Mouse (Mus musculus) gastrocnemius, adult 18-20 months (tissue): Measurements from ENCODE around the gene Gzmk. TPM values are rescaled to one million over a fixed set of nuclear protein-coding genes. Genes with fewer than 3 reads are reported as not detected.
"Not testable (repeated sequence)": the region's sequence is repeated elsewhere in the genome, so short reads cannot be mapped to it uniquely, and the experiment has no call there.

Experiments
- DNase-seq: peaks from one replicate; pipeline ENCODE4 v3.0.0; 2021; ENCODE audit warnings: low spot score
- long read RNA-seq, 2 experiments: library from polyadenylated mRNA; stranded (forward); transcript quantifications; one replicate each; pipeline ENCODE4 v2.0.0; 2021
- total RNA-seq, 2 experiments: library from RNA; stranded (reverse); gene quantifications; 2 replicates each; pipeline ENCODE4 v1.2.3; 2021

Gene Gzmk
- not detected for total RNA-seq
- long read RNA-seq, experiment 1 = 0 reads
- long read RNA-seq, experiment 2 = 0 reads

DNA sequence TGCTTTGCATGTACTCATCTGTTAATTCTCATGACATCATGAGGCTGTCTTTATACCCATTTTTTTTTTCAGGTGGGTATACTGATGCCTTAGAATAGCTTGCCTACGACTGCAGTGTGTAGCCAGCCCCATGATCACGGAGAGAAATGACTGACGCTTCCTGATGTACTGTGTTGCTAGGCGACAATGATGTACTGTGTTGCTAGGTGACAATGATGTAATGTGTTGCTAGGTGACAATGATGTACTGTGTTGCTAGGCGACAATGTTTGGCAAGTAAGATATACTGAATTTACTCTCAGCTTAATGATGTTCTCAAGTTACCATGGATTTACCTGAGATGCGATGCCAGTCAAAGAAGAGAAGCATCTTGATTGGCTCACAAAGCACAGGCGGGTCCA is at the start of gene Gzmk:
Gene Gzmk, minus strand, starts transcription at position 98 of the 400 bp plus-strand sequence.
- no peak for DNase-seq

DNA sequence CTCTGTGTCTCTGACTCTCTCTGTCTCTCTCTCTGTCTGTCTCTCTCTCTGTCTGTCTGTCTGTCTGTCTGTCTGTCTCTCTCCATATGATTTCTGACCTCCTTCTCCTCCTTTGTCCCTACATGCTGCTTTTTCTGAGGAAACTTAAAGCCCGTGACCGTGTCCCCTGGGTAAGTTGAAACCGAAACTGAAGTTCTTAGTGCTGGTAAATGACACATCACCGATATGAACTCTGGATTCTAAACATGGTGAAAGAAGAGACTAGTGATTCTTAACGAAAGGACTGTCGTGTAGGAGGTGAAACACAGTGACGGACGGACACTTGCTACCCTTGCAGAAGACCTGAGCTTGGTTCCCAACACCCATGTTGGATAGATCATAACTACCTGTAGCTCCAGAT is 45.5 kb upstream of the Gzmk start:
- no peak for DNase-seq

DNA sequence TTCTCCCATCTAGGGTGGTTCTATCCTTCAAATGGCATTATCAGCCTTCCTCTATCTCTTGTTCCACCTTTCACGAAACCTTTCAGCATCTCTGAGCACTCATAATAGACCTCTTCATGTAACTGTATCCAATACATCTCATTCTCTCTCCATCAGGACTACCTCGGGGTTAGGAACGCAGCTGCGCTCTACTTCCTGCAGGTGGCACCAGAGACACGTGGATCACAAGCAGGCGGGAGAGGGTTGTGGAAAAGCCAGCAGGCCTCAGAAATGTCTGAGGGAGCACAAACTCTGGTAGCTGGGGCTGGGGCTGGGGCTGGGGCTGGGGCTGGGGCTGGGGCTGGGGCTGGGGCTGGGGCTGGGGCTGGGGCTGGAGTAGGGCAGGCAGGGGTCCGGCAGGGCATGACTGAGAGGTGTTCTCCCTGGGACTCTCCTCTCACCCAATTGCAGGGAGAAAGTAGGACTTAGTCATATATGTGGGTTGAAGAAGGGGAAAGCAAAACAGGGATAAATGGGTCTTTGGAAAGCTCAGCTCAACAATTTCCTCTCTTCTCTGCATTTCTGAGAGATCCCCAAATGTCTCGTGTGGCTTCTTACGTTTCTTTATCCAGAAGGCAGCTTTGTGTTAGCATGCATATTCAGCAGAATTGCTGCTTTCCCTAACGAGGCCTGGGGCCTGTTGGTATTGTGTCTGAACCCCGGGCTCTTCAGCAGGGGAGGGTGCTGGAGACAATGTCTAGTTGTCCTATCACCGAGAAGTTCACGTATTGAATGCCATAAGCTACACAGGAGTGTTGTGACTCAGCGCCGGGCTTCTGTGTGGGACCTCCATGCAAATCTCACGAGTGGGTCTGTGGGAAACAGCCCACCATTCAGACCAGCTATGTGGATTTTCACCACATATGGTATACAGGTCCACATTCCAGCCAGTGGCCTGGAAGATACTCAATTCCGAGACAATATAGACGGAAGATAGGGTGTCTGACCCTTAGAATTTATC is 44.4 kb upstream of the Gzmk start:
- DNase-seq = peak; percentile 83

- no peak for DNase-seq
Measured at GRCm38 (mm10) chr13:113267204-113267603, 41.5 kb upstream of the Gzmk start.

- DNase-seq = peak; percentile 74
Measured at GRCm38 (mm10) chr13:113266495-113266951, 40.8 kb upstream of the Gzmk start.

- DNase-seq = no peak
Measured at GRCm38 (mm10) chr13:113265257-113265656, 39.5 kb upstream of the Gzmk start.

GRCm38 (mm10) chr13:113262822-113263221 is 37.1 kb upstream of the Gzmk start:
- no peak for DNase-seq

- DNase-seq = no peak
Measured at GRCm38 (mm10) chr13:113259237-113259636, 33.5 kb upstream of the Gzmk start.

DNA sequence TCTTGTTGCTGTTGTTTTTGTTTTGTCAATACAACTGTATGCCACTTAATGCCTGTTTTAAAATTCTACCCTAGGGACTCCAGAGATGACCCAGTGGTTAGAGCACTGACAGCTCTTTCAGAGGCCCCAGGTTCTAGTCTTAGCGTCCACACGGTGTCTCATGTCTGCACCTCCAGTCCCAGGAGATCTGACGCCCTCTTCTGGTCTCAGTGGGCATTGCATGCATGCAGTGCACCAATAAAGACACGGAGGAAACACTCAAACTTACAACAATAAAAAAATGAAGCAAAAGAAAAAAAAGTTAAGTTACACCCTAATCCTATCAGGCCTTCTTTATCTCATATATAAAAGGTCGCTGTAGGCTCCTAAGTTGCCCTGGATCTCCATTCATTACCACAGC is 31.5 kb upstream of the Gzmk start:
- no peak for DNase-seq

GRCm38 (mm10) chr13:113256766-113257165 is 31.1 kb upstream of the Gzmk start:
- no peak for DNase-seq

GRCm38 (mm10) chr13:113252580-113252979 is 26.9 kb upstream of the Gzmk start:
- not testable (repeated sequence) for DNase-seq

GRCm38 (mm10) chr13:113245025-113245424 is 19.3 kb upstream of the Gzmk start:
- no peak for DNase-seq

GRCm38 (mm10) chr13:113242129-113242528 is 16.4 kb upstream of the Gzmk start:
- DNase-seq = no peak

DNA sequence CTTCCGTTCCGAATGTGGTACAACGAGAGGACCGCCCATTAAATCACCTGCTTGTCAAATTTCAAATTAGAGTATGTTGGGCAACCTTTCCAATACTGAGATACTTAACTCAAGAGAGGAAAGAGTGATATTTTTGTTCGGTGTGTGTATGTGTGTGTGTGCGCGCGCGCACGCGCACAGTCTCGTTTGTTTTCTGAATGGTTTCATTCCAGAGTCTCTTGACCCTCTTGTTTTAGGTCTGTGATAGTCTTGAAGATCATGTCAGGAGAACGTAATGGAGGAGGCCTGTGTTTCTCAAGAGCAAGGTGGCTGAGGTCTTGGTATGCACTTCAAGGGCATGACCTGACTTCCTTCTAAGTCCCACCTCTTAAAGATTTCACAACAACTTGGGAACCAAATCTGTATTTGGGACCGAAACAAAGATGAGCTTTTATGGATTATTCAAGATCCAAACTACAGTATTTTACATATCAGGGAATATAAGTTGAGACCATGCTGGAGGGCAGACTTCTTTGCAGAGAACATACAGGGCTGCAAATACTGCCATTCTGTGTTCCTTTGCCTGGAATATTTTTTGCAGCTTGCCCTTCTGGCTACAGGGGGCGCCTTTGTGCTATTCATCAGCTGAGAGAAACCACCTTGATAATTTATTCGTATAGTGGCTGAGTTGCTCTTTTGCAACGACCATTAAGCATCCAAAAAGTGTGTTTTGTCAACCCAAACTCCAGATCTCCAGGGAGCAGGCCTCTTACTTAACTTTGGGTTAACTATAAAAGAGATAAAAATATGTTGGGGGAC is 2.2 kb upstream of the Gzmk start:
- no peak for DNase-seq

- DNase-seq = no peak
Measured at GRCm38 (mm10) chr13:113227076-113227475, 1.4 kb upstream of the Gzmk start.

DNA sequence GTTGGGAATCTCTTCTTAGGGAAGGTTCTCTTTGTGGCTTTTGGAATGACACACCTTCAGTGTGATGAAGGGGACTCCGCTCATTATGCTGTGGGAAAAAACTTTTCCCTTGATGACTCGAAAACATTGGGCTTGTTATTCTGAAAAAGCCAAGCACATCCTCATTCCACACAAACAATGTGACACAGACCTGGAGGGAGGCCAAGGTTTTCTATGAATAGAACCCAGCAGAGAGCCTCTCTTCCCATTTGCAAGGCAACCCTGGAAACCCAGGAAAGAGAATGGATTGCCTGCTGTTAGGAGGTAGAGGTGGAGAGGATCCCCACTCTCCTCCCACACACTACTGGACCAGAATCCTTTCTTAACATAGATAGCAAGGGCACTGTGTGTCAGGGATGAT is 1.6 kb downstream of the Gzmk start:
- peak; percentile 18 for DNase-seq

- no peak for DNase-seq
Measured at GRCm38 (mm10) chr13:113221851-113222250, 3.9 kb downstream of the Gzmk start.

- no peak for DNase-seq
Measured at GRCm38 (mm10) chr13:113213865-113214264, 11.8 kb downstream of the Gzmk start.

DNA sequence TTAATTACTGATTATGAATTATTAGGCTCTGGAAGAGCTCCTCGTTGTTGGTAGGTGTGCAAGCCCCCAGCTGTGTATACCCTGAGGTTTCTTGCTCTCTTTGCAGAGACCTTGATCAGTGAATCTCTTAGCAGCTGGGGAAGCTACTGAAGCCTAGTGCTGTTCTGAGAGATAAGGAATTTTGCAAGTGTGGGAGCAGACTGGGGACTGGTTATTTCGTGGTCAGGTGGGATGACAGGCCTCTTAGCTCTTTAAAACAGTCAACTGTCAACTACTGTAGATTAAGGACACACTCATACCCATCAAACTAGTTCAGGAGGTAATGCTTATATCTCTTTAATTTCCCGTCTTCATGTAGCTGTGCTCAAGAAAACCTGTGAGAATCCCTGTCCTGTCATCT is 13.3 kb downstream of the Gzmk start:
- DNase-seq = no peak

GRCm38 (mm10) chr13:113211345-113211744 is 14.4 kb downstream of the Gzmk start:
- no peak for DNase-seq

DNA sequence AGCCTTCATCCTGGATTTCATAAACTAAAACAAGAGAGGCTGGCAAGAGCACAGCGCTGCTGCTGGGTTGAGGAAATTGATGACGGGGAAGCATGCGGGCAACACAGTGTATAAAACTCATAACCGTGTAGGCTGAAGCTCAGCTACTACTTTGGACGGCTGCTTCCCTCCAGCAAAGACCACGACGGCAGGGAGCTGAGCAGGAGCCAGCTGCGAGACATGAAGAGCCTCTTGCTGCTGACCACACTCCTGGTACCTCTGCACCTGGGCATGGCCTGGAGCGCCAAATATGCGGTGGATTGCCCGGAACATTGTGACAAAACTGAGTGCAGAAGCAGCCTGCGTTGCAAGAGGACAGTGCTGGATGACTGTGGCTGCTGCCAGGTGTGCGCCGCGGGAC is 16.1 kb downstream of the Gzmk start, which contains the start of gene Esm1:
Gene Esm1, plus strand, starts transcription at position 36 of the 400 bp plus-strand sequence.
- no peak for DNase-seq

DNA sequence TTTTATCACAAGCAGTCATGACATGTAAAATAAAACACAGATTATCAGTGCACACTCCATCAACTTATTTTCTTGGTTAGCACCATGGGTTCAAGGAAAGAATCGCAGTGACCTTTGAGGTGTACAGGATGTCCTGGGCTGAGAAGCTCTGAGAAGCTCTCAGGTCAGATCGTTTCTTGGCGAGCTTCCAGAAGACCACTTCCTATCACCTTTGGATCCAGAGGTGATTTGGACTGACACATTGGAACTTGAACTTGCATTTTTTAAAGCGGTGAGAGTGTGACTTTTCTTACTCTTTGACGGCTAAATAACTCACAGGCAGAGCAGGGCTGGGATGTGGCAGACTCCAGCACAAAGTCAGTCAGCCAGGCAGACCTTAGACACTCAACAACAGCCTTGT is 20.4 kb downstream of the Gzmk start:
- no peak for DNase-seq
